Mouse (Mus musculus): ENCODE results near the gene Acadl. TPM values are rescaled to one million over a fixed set of nuclear protein-coding genes. Genes with fewer than 3 reads are reported as not detected.

Gene Acadl
- polyA plus RNA-seq, 1 experiment = 58.3 TPM

DNA sequence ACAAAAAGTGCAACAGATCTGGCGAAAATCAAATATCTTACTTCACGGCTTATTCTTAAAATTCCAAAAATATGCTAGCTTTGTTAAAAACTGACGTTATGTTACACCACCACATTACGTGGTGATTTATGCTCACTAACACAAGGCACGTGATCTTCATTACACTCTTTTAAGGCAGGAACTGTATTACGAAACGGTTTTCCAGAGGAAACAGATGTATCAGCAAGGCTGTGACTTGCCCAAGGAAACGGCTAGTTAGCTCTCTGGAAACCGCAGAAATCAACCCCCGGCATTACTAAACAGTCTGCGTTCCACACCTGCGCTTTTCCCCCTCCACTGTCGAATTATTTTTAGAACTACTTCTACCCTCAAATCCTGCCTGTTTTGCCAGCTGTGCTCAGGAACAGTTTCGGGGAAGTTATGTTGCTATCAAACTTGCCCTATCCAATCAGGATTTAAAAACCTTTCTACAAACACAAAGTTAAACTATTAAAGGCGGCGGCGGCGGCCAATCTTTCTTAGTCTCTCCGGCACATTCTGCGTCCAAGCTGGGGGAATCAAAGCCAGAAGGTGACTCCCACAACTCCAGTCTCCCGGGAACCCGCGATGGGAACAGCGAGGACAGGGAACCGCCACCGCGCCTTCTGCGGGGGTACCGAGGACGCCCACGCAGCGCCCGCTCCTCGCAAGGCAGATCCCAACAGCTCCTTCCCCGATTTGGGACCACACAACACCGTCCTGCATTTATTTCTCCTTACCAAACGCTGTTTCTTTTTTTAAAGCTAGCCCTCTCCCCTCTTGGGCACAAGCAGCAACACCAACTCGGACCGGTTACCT, 46.9 kb downstream of the Acadl start:
- H3K4me3 ChIP-seq (ENCODE audit: low read depth, low read length) = peak overlapping the region; percentile 93
- H3K27ac ChIP-seq (ENCODE audit: insufficient read depth, low read length) = no peak overlapping the region
- H3K9me3 ChIP-seq (replicated peaks; ENCODE audit: control insufficient read depth, insufficient read depth, low read length, poor library complexity, severe bottlenecking) = no peaks in the 10 kb centered on the region
- no peaks in the 10 kb centered on the region for H3K36me3 ChIP-seq (ENCODE audit: control insufficient read depth, insufficient read depth, low read length, poor library complexity, severe bottlenecking)
- H3K27me3 ChIP-seq (ENCODE audit: control insufficient read depth, insufficient read depth, low read length, poor library complexity, severe bottlenecking) = peaks cover 3% of the 10 kb centered on the region
- no peaks in the 10 kb centered on the region for H3K4me1 ChIP-seq (ENCODE audit: control insufficient read depth, insufficient read depth, low read length)
- TF ChIP-seq EP300 (IDR thresholded peaks at IDR 0.05; ENCODE audit: insufficient read depth, low read depth, low read length) (no peak), POLR2A (IDR thresholded peaks at IDR 0.05; ENCODE audit: insufficient read depth, low read length) (no peak), CTCF (IDR thresholded peaks at IDR 0.05; ENCODE audit: low read depth, low read length) (no peak)
- H3K9ac ChIP-seq (ENCODE audit: low read depth, poor library complexity, severe bottlenecking) = peak overlapping the region; percentile 99

- no peak overlapping the region for H3K4me3 ChIP-seq (ENCODE audit: low read depth, low read length)
- no peaks in the 10 kb centered on the region for H3K9me3 ChIP-seq (replicated peaks; ENCODE audit: control insufficient read depth, insufficient read depth, low read length, poor library complexity, severe bottlenecking)
- H3K27ac ChIP-seq (ENCODE audit: insufficient read depth, low read length) = no peak overlapping the region
- no peaks in the 10 kb centered on the region for H3K4me1 ChIP-seq (ENCODE audit: control insufficient read depth, insufficient read depth, low read length)
- TF ChIP-seq CTCF (IDR thresholded peaks at IDR 0.05; ENCODE audit: low read depth, low read length) (no peak), EP300 (IDR thresholded peaks at IDR 0.05; ENCODE audit: insufficient read depth, low read depth, low read length) (no peak), POLR2A (IDR thresholded peaks at IDR 0.05; ENCODE audit: insufficient read depth, low read length) (no peak)
- H3K9ac ChIP-seq (ENCODE audit: low read depth, poor library complexity, severe bottlenecking) = no peak overlapping the region
- no peaks in the 10 kb centered on the region for H3K36me3 ChIP-seq (ENCODE audit: control insufficient read depth, insufficient read depth, low read length, poor library complexity, severe bottlenecking)
- peaks cover 3% of the 10 kb centered on the region for H3K27me3 ChIP-seq (ENCODE audit: control insufficient read depth, insufficient read depth, low read length, poor library complexity, severe bottlenecking)
These were observed 48.3 kb downstream of the Acadl start for GRCm38 (mm10) chr1:66814756-66815155.

GRCm38 (mm10) chr1:66813191-66813590, 49.9 kb downstream of the Acadl start:
- H3K27me3 ChIP-seq (ENCODE audit: control insufficient read depth, insufficient read depth, low read length, poor library complexity, severe bottlenecking) = no peaks in the 10 kb centered on the region
- H3K27ac ChIP-seq (ENCODE audit: insufficient read depth, low read length) = no peak overlapping the region
- no peak overlapping the region for H3K4me3 ChIP-seq (ENCODE audit: low read depth, low read length)
- no peaks in the 10 kb centered on the region for H3K9me3 ChIP-seq (replicated peaks; ENCODE audit: control insufficient read depth, insufficient read depth, low read length, poor library complexity, severe bottlenecking)
- TF ChIP-seq EP300 (IDR thresholded peaks at IDR 0.05; ENCODE audit: insufficient read depth, low read depth, low read length) = no peak
- no peak overlapping the region for H3K9ac ChIP-seq (ENCODE audit: low read depth, poor library complexity, severe bottlenecking)
- H3K4me1 ChIP-seq (ENCODE audit: control insufficient read depth, insufficient read depth, low read length) = no peaks in the 10 kb centered on the region
- no peaks in the 10 kb centered on the region for H3K36me3 ChIP-seq (ENCODE audit: control insufficient read depth, insufficient read depth, low read length, poor library complexity, severe bottlenecking)

DNA sequence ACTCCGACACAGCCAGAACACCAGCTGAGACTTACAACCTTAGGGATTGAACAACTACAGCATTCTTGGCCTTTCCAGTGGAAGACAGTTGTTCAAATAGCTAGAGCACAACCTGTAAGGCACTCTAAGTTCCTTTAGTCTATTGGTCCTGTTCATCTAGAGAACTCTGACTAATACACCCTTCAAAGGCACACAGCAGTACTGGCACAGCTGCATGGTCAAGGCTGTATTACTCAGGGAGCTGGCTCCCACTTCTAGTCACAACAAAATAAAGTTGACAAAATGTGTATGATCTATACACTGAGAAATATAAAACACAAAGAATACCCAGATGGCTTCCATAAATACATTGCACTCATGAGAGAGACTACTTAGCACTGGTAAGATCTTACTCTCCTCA, 56.3 kb downstream of the Acadl start:
- Histone ChIP-seq H3K9me3 (replicated peaks; ENCODE audit: control insufficient read depth, insufficient read depth, low read length, poor library complexity, severe bottlenecking) (no peaks in the 10 kb centered on the region), H3K27ac (ENCODE audit: insufficient read depth, low read length) (no peak overlapping the region), H3K36me3 (ENCODE audit: control insufficient read depth, insufficient read depth, low read length, poor library complexity, severe bottlenecking) (no peaks in the 10 kb centered on the region), H3K9ac (ENCODE audit: low read depth, poor library complexity, severe bottlenecking) (no peak overlapping the region), H3K4me3 (ENCODE audit: low read depth, low read length) (no peak overlapping the region), H3K27me3 (ENCODE audit: control insufficient read depth, insufficient read depth, low read length, poor library complexity, severe bottlenecking) (no peaks in the 10 kb centered on the region), H3K4me1 (ENCODE audit: control insufficient read depth, insufficient read depth, low read length) (no peaks in the 10 kb centered on the region)
- TF ChIP-seq EP300 (IDR thresholded peaks at IDR 0.05; ENCODE audit: insufficient read depth, low read depth, low read length) = no peak
- no peak for TF ChIP-seq CTCF (IDR thresholded peaks at IDR 0.05; ENCODE audit: low read depth, low read length)
- TF ChIP-seq POLR2A (IDR thresholded peaks at IDR 0.05; ENCODE audit: insufficient read depth, low read length) = no peak

DNA sequence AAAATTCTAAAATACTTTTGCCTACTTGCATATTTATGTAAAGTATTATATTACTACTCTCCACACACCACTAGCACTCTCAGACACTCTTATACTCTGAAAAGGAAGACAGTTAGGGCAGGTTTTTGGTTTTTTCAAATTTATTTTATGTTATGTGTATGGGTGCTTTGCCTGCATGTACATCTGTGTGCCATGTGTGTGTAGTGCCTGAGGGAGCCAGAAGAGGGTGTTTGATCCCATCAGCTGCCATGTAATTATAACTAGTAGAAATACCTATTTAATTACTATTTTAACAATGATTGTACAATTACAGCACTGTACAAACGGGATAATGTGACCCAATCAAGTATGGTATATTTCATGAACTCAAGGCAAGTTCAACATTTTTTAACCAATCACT, 57.7 kb downstream of the Acadl start:
- Histone ChIP-seq H3K27me3 (ENCODE audit: control insufficient read depth, insufficient read depth, low read length, poor library complexity, severe bottlenecking) (no peaks in the 10 kb centered on the region), H3K36me3 (ENCODE audit: control insufficient read depth, insufficient read depth, low read length, poor library complexity, severe bottlenecking) (no peaks in the 10 kb centered on the region), H3K9me3 (replicated peaks; ENCODE audit: control insufficient read depth, insufficient read depth, low read length, poor library complexity, severe bottlenecking) (no peaks in the 10 kb centered on the region), H3K4me3 (ENCODE audit: low read depth, low read length) (no peak overlapping the region), H3K27ac (ENCODE audit: insufficient read depth, low read length) (no peak overlapping the region), H3K4me1 (ENCODE audit: control insufficient read depth, insufficient read depth, low read length) (no peaks in the 10 kb centered on the region), H3K9ac (ENCODE audit: low read depth, poor library complexity, severe bottlenecking) (no peak overlapping the region)
- TF ChIP-seq EP300 (IDR thresholded peaks at IDR 0.05; ENCODE audit: insufficient read depth, low read depth, low read length) = no peak

DNA sequence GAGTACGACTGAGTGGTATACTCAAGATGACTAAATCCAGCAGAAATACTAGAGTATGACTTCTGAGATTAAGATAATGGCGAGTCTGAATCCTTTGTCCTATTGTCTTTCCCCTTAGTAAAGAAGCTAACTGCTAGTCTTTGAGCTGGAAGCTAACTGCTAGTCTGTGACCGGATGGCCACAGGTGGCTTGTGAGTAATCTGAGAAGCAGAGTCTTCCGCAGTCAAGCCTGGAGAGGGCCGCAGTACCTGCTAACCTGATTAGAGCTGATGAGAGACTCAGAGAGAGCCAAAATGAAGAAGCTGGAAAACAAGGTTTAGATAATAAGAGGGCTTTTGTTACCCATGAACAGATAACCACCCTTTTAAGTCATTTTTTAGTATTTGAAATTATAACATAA, 58.4 kb downstream of the Acadl start:
- Histone ChIP-seq H3K4me3 (ENCODE audit: low read depth, low read length) (no peak overlapping the region), H3K9ac (ENCODE audit: low read depth, poor library complexity, severe bottlenecking) (no peak overlapping the region), H3K4me1 (ENCODE audit: control insufficient read depth, insufficient read depth, low read length) (no peaks in the 10 kb centered on the region), H3K27me3 (ENCODE audit: control insufficient read depth, insufficient read depth, low read length, poor library complexity, severe bottlenecking) (no peaks in the 10 kb centered on the region), H3K36me3 (ENCODE audit: control insufficient read depth, insufficient read depth, low read length, poor library complexity, severe bottlenecking) (no peaks in the 10 kb centered on the region), H3K9me3 (replicated peaks; ENCODE audit: control insufficient read depth, insufficient read depth, low read length, poor library complexity, severe bottlenecking) (no peaks in the 10 kb centered on the region), H3K27ac (ENCODE audit: insufficient read depth, low read length) (no peak overlapping the region)
- TF ChIP-seq EP300 (IDR thresholded peaks at IDR 0.05; ENCODE audit: insufficient read depth, low read depth, low read length) (no peak), POLR2A (IDR thresholded peaks at IDR 0.05; ENCODE audit: insufficient read depth, low read length) (no peak), CTCF (IDR thresholded peaks at IDR 0.05; ENCODE audit: low read depth, low read length) (no peak)

Data from ES-Bruce4 (cell line).